Mouse (Mus musculus) WW6 (cell line): Measurements from ENCODE around the gene Dock7.
"Not testable (repeated sequence)": the region's sequence is repeated elsewhere in the genome, so short reads cannot be mapped to it uniquely, and the experiment has no call there.

Experiments
- DNase-seq: peaks from one replicate; pipeline ENCODE4 v3.0.0-alpha.2; 2013; ENCODE audit warnings: low read depth, low spot score

Gene Dock7

DNA sequence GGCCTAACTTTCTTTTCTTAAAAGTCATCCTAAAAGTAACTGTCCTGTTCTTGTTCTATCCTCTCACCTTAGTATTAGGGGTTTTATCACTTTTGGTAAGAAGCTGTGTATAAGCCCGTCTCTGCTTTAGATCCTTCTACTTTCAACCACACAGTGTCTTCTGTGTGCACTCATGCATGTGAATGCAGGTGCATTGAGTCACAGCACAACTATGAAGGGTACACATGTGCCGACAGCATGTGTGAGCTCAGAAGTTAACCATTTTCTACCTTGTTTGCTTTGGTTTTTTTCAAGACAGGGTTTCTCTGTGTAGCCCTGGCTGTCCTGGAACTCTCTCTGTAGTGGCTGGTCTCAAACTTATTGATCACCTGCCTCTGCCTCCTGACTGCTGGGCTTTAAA, 114.4 kb downstream of the Dock7 start:
- no peak for DNase-seq

GRCm38 (mm10) chr4:99005574-99005973, 115.1 kb downstream of the Dock7 start:
- DNase-seq: no peak

DNA sequence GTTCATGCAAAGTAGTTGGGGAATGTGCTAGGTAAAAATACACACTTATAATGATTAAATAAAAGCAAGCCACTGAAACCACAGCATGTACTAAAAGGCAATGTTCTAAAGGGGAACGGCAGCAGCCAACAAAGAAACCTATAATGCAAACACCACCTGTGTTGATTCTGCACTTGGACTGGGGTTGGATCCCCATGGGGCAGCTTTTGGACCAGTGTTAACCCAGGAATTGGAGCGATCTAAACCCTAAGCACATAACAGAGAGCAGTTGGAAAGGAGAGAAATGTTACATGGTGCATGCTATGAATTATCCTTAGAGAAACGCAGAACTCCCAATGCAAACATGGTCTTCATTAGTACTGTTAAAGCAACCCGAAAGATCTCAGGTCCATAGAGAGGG, 127.2 kb downstream of the Dock7 start:
- DNase-seq: no peak

DNA sequence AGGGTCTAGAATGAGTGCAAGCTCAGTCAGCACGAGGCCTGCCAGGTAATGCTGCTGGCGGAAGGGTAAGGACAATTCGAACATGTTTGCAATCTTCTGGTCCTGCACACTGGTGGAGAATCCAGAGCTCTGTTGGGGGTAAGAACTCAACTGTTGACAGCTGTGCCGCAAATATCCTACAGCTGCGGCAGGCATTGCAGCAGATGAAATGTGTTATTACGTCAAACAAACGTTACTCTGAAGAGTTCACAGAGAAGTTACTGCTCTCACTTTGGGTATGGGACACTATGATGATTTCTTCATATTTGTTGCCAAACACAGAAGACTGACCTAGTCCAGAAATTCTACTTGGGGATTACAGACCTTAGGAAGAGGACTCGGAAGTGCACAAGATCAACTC, 136.0 kb downstream of the Dock7 start:
- DNase-seq: no peak

GRCm38 (mm10) chr4:98979976-98980375, 140.7 kb downstream of the Dock7 start:
- DNase-seq: not testable (repeated sequence)

DNA sequence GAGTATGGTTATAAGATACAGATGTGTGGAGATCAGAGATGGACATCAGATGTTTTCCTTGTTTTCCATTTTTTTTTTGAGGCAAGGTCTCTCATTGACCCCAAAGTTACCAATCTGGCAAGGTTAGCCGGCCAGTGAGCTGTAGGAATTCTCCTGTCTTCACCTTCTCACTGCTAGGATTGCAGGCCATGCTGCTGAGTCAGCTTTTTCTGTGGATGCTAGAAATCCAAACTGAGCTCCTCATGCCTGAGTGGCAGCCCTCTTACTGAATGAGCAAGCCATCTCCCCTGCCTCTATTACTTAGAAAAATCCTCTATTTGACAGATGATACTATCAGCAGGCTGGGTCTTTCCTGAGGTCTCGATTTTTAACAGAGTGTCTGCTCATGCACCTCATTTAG, 142.0 kb downstream of the Dock7 start:
- DNase-seq: no peak

DNA sequence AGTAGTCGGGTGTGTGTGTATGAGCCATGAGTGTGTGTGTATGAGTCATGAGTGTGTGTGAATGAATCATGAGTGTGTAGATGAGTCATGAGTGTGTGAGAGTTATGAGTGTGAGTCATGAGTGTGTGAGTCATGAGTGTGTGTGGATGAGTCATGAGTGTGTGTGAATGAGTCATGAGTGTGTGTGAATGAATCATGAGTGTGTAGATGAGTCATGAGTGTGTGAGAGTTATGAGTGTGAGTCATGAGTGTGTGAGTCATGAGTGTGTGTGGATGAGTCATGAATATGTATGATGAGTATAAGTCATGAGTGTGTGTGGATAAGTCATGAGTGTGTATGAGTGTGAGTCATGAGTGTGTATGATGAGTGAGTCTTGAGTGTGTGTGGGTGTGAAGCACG, 142.4 kb downstream of the Dock7 start:
- DNase-seq: not testable (repeated sequence)

DNA sequence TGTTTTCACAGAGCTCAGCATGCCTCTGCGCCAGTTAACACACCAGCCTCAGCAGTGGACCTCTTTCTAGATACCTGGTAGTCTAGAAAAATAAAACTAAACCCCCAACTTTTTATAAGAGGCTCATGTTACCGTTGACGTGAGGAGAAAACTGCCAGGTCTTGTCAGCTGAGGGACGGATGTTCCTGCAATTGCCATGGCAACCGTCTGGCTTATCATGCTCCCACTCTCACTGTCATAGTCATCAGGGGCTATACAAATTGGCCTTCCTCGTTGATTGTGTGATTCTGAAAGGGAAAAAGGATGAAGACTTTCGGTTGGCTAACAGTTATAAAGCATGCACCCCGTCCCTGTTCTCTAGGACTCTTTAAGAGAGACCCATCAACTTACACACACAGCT, 145.0 kb downstream of the Dock7 start:
- no peak for DNase-seq

GRCm38 (mm10) chr4:98969946-98970345, 150.8 kb downstream of the Dock7 start:
- DNase-seq: no peak

GRCm38 (mm10) chr4:98960243-98960642, 160.5 kb downstream of the Dock7 start:
- no peak for DNase-seq

GRCm38 (mm10) chr4:98955986-98956385, 164.7 kb downstream of the Dock7 start:
- DNase-seq: no peak

- DNase-seq: no peak
Measured at GRCm38 (mm10) chr4:98950563-98950962, 170.2 kb downstream of the Dock7 start.

DNA sequence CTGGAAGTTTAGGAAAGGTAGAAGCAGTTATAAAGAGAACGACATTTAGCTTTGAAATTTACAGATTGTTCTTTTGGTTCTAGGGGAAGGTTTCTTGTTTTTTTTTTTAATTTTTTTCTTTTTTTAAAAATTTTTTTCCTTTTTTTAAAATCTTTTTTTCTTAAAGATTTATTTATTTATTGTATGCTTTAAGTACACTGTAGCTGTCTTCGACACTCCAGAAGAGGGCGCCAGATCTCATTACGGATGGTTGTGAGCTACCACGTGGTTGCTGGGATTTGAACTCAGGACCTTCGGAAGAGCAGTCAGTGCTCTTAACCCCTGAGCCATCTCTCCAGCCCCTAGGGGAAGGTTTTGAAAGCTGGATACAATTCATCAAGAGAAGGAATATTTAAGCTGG, 182.5 kb downstream of the Dock7 start:
- DNase-seq: not testable (repeated sequence)

- DNase-seq: no peak
Measured at GRCm38 (mm10) chr4:98936036-98936435, 184.7 kb downstream of the Dock7 start.

- DNase-seq: no peak
Measured at GRCm38 (mm10) chr4:98925250-98925781, 195.4 kb downstream of the Dock7 start.

DNA sequence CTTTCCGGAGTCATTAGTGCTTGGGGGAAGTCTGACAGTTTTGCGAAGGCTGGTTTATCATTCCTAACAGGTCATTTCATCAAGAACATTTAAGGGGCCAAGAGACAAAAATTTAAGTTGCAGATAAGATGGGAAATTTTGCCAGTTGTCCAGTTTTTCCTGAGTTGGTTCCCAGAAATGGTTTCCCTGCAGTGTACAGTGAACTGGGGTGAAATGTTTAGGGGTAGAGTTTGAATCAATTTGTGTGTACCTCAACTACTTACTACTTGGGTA, 195.9 kb downstream of the Dock7 start:
- DNase-seq: no peak

GRCm38 (mm10) chr4:98924071-98924905, 196.4 kb downstream of the Dock7 start:
- DNase-seq: no peak

DNA sequence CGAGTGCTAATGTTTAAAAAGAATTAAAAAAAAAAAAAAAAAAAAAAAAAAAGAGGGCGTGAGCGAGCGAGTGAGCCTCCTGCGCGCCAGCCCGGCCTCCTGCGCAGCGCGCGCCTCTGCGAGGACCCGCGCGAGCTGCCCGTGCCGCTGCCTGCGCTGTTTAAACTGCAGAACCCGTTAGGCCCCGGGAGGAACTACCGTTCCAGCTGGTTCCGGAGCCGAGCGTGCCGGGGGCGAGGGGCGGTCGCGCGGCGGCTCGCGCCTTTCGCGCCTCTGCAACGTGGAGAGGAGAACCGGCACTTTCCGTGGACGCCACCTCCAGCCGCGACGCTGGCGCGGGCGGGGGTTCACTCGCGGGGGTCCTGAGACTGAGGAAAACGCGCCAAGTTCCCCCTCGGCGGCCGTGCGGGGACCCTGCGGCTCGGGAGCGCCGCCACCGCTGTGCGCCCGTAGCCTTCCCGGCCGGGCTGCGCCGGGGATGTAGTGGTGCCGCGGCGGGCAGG, 197.1 kb downstream of the Dock7 start, which contains the start of gene Usp1:
TSS of gene Usp1 (plus strand) at position 243 of the 503 bp plus-strand sequence.
- peak; percentile 34 for DNase-seq

DNA sequence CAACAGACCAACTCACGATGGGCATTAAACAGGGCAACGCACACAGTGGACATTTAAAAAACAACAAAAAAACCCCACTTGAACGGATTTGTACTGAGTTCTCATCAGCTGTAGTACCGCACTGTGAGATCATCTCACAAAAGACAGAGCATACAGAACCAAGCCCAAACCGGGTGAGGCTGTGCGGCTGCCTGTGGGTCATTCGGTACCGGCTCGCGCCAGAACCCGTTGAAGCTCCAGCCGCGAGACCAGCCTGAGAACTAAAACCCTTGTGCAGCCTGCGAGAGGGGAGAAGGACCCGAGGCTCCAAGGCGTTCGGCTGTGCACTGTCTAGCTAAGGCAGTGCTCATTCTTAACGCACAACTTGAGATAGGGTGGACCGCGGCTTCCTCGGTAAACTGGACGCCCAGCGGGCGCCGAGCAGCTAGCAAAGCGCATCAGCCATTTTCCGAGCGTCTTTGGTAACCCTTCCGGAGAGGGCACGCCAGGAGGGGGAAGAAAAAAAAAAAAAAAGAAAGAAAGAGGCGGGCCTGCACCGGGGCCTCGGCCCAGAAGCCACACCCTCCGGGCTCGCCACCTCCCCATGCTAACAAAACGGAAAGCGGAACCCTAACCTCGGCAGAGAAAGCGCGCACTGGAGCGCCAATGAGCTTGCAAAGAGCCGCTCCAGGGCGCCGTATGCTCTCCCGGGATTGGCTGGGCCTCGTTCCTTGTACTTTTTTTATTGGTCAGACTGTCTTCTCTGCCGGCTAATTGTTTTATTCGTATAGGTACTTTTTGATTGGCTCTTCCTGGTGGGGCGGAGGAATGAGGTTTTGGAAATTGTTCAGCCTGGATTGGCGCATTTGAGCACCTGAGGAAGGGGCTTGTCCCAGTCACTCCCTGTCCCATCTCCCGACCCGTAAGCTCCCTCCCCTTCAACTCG, 197.8 kb downstream of the Dock7 start:
- peak; percentile 93 for DNase-seq

- no peak for DNase-seq
Measured at GRCm38 (mm10) chr4:98922061-98922642, 198.6 kb downstream of the Dock7 start.

DNA sequence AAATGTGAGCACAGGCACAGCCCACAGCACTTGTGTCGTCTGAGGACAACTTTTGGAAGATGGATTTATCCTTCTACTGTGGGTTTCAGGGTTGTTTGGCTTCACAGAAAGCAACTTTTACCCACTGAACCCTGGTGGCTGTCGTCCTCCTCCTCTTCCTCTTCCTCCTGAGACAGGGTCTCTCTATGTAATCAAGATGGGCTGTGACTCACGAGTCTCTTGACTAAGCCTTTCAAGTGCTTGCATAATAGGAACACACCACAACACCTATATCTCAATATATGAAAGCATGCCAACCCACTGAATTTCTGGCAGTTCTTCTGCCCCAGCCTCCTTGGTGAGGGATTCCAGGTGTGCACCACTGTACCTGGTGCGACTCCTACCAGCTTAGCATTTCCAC, 199.8 kb downstream of the Dock7 start:
- DNase-seq: no peak

DNA sequence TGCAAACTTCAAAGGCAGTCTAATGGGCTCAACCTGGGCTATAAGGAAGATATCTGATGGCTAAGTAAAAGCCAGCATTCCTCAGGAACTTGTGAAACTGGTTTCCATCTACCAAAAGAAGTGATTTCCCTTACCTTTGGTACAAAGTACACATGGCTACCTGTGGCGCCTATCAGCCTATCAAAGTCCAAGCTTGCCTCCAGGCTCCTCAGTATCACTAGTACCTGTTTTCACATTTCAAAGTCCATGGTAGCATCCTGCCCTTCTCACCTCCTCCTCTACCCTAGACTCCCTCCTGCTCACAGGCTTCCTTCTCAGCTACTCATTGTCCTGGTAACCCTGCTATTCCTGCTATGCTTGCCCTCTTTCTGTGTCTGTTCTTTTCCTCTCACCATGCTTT, 202.5 kb downstream of the Dock7 start:
- DNase-seq: no peak
